10 mouse cellular contexts compared by ENCODE assay signal in the genomic region with DNA sequence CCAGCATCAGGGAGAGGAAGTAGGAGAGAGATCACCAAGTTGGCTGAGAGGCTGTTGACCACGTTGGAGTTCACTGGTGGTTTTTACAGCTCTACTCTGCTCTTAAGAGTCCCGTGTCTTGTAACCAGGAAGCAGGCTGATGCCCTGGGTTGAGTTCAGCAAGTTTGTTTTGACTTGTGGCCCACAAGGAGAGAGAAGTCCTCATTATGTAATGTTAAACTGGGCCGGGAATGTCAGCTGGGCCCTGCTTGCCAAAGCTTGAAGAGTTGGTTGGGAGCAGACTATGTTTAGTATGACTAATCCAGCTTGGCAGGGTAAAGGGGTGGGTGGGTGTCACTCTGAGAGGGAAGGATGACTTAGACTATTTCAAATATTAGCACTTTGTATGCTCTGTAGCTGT.
DNase-seq lines count a peak whose midpoint lies in the region; ATAC-seq lines count a peak whose summit lies in the region.
"Had no signal": no experiment of that assay in that cellular context is flagged by ENCODE, and none has a peak within 500 bp of the region (broad histone marks: within the 10 kb centered on the region; RNA-seq: fewer than 3 reads in every experiment).

No protein-coding gene starts in this region.

- H3K27me3 ChIP-seq in limb, embryonic 12.5 days: no peaks in the 10 kb centered on the region
- no peaks in the 10 kb centered on the region for H3K27me3 ChIP-seq in hindbrain, embryonic 14.5 days (ENCODE audit: control insufficient read depth, insufficient read depth, low read length)
- H3K27me3 ChIP-seq: embryonic facial prominence, embryonic 12.5 days had no signal

- H3K4me2 ChIP-seq in limb, embryonic 12.5 days: no peak overlapping the region
- H3K4me2 ChIP-seq in hindbrain, embryonic 14.5 days (replicated peaks): no peak overlapping the region
- H3K4me2 ChIP-seq: embryonic facial prominence, embryonic 12.5 days; liver, embryonic 11.5 days had no signal

- no peaks in the 10 kb centered on the region for H3K9me3 ChIP-seq in limb, embryonic 12.5 days
- H3K9me3 ChIP-seq in hindbrain, embryonic 14.5 days (ENCODE audit: control insufficient read depth, low read length): no peaks in the 10 kb centered on the region
- H3K9me3 ChIP-seq: embryonic facial prominence, embryonic 12.5 days had no signal

- no peak for ATAC-seq in limb, embryonic 12.5 days (ENCODE audit: insufficient number of reproducible peaks, insufficient read depth, low FRiP score, low TSS enrichment, low read depth)
- no peak for ATAC-seq in hindbrain, embryonic 14.5 days (ENCODE audit: low FRiP score)
- no peak for ATAC-seq in activated CD4-positive, CD25-positive, alpha-beta regulatory T cell, adult 4 months

- H3K27ac ChIP-seq in limb, embryonic 12.5 days: peak overlapping the region; percentile 73
- H3K27ac ChIP-seq in hindbrain, embryonic 14.5 days: no peak overlapping the region
- H3K27ac ChIP-seq: embryonic facial prominence, embryonic 12.5 days had no signal

- H3K36me3 ChIP-seq in limb, embryonic 12.5 days: peaks cover 4% of the 10 kb centered on the region; the same call in 1 of the 2 replicates
- H3K36me3 ChIP-seq in hindbrain, embryonic 14.5 days (replicated peaks; ENCODE audit: control insufficient read depth, insufficient read depth): no peaks in the 10 kb centered on the region
- H3K36me3 ChIP-seq: embryonic facial prominence, embryonic 12.5 days had no signal

- H3K9ac ChIP-seq in limb, embryonic 12.5 days (replicated peaks): no peak overlapping the region
- H3K9ac ChIP-seq in hindbrain, embryonic 14.5 days: no peak overlapping the region
- H3K9ac ChIP-seq: embryonic facial prominence, embryonic 12.5 days had no signal

- WGBS in limb, embryonic 12.5 days: 52% methylated on average over 3 of the region's 3 CpGs
- WGBS in hindbrain, embryonic 14.5 days: 54% methylated on average over 3 of the region's 3 CpGs

- no peak overlapping the region for H3K4me3 ChIP-seq in limb, embryonic 12.5 days (replicated peaks)
- H3K4me3 ChIP-seq in hindbrain, embryonic 14.5 days (replicated peaks; ENCODE audit: low read length): no peak overlapping the region
- H3K4me3 ChIP-seq: embryonic facial prominence, embryonic 12.5 days had no signal

- peak; percentile 20 to 24 for DNase-seq in frontal cortex, postnatal 36 days (ENCODE audit: low spot score in 2 of 2)
- DNase-seq in frontal cortex, postnatal 10 days (ENCODE audit: low spot score in 2 of 2): no peak
- peak; percentile 95 for DNase-seq in 3T3-L1 (ENCODE audit: low read depth, low spot score)
- DNase-seq in gastrocnemius, postnatal 25 days: peak; percentile 70
- DNase-seq in cerebellum, postnatal 25 days: no peak
- DNase-seq in hindbrain, embryonic 14.5 days (ENCODE audit: low spot score): no peak

- H3K4me1 ChIP-seq in limb, embryonic 12.5 days (replicated peaks): peaks cover 77% of the 10 kb centered on the region
- peaks cover 11% of the 10 kb centered on the region for H3K4me1 ChIP-seq in hindbrain, embryonic 14.5 days (replicated peaks; ENCODE audit: control insufficient read depth, insufficient read depth, low read length)

Comparison
In these comparisons a context has a peak if more than half of its experiments do, and no peak if none do; other contexts are left out.
1. DNase-seq: peak in frontal cortex, postnatal 36 days (2 of 2), 3T3-L1 (single experiment) and gastrocnemius, postnatal 25 days (single experiment); none in frontal cortex, postnatal 10 days (0 of 2), cerebellum, postnatal 25 days (0 of 2) and hindbrain, embryonic 14.5 days (single experiment).